Mouse (Mus musculus): ENCODE measurements around the gene Grm7.

The Grm7 gene

GRCm38 (mm10) chr6:110645411-110646361 lies at the start of gene Grm7:
Grm7 (plus strand) TSS chr6:110645581.
- no peak for DNase-seq (ENCODE audit: low read depth in 1 of 2, low spot score in 2 of 2)

GRCm38 (mm10) chr6:110645041-110645410 lies 355 bp upstream of the Grm7 start:
- no peak for DNase-seq (ENCODE audit: low read depth in 1 of 2, low spot score in 2 of 2)

- no peak for DNase-seq (ENCODE audit: low read depth in 1 of 2, low spot score in 2 of 2)
Measured at GRCm38 (mm10) chr6:110646901-110647300, 1.5 kb downstream of the Grm7 start.

DNA sequence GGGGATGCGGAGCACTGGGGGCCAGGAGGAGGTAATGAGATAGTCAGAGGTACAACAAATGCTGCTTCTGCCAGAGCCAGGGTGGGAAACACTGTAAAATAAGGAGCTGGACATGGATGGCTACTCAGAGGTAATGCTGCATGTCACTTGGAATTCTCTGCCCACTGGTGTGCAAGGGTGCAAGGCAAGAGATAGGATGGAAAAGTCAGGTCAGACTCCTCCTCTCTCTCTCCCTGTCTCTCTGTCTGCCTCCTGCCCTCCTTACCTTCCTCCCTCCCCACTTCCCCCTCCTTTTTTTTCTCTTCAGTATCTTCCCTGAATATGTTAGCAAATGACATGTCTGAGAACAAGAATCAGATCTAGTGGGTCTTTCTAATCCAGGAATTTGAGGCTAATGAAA lies 3.8 kb downstream of the Grm7 start:
- DNase-seq (ENCODE audit: low read depth in 1 of 2, low spot score in 2 of 2): no peak

DNA sequence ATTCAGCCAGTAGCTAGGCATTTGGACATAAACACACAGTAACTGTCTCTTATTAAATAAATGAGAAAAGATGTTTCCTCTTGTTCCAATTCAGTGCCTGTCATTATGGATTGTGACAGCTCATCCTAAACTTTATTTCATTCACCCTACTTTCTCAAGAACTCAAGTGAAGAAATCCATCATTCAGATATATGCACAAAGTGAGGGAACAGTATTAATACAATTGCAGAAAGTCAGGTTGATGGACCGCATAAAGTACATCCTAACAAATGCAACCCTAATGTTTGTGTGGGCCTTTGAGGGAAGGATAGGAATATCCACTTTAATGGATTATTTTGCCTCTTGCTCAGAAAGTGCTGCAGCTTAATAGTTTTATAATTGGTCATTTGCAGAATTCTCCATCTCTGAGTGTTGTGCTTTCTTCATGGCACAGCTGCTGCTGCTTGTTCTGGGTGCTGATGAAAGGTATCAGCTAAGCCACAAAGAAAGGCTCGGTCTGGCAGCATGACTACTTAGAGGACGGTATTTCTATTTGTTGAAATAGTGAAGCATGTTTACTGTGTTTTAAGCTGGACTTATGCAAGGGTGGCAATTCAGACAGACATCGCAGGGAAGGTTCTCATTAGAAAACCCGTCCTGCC lies 8.1 kb downstream of the Grm7 start:
- DNase-seq (ENCODE audit: low read depth in 1 of 2, low spot score in 2 of 2): no peak

DNA sequence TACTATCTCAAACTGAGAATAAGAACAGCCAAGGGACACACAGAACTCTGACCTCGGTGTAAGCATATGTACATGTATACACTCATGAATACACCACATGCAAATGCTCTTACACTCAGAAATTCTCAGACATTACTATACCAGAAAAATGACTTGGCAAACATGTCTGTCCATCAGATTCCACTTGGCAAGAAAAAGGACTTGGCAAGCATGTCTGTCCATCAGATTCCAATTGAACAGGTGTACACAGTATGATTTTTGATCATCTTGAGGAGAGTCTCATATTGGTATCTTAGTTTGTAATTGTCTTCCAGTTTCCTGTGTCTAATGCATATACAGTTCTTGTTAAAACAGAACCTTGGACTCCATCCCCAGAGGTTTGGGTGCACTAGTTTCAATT lies 19.1 kb downstream of the Grm7 start:
- DNase-seq (ENCODE audit: low read depth in 1 of 2, low spot score in 2 of 2): no peak

DNA sequence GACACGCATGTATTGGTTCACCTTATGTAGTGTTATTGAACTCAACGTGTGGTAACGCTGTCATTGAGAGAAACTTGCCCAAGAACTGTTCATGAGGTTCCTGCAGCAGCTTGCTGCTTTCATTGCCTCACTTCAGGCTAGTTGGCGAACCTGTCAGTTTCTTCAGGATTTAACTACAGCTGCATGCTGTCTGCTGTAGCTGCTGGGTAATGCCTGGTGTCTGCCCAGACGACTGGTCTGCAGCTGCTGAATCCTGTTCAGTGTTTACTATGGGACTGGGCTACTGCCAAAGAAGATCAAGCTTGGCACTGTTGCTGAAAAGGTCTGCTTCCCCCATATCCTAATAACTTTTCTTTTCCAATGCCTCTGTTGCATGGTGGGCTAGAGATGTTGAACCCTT lies 23.1 kb downstream of the Grm7 start:
- DNase-seq (ENCODE audit: low read depth in 1 of 2, low spot score in 2 of 2): no peak

DNA sequence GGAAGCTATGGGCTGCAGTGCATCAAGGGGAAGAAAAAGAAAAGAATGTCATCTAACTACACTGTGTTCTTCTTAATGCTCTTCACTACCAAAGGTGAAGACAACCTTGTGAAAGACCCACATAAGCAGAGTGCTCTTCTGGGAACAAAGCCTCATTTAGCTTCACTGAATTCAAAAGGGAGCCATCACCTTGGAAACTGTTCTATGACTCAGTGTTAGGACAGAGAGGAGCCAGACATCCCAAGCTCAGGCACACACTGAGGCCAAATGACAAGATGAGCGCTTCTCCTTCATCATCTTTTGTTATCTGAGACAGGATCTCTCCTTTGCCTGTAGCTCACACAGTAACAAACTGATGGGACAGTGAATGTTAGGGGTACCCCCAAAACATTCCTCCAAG lies 45.6 kb downstream of the Grm7 start:
- DNase-seq (ENCODE audit: low read depth in 1 of 2, low spot score in 2 of 2): no peak

GRCm38 (mm10) chr6:110709763-110710162 lies 64.4 kb downstream of the Grm7 start:
- DNase-seq (ENCODE audit: low read depth in 1 of 2, low spot score in 2 of 2): no peak

DNA sequence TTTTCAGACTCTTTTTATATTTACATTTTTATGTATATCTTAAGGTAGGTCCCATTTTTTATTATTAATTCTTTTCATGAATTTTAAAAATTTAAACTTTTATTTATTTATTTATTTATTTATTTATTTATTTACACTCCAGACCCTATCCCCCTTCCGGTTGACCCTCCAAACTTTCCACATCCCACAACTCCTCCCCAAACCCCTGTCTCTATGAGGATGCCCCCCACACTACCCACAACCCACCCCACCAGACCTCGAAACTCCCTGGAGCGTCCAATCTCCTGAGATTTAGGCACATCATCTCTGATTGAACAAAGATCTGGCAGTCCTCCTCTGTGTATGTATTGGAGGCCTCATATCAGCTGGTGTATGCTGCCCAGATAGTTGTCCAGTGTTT lies 69.6 kb downstream of the Grm7 start:
- DNase-seq (ENCODE audit: low read depth in 1 of 2, low spot score in 2 of 2): no peak

DNA sequence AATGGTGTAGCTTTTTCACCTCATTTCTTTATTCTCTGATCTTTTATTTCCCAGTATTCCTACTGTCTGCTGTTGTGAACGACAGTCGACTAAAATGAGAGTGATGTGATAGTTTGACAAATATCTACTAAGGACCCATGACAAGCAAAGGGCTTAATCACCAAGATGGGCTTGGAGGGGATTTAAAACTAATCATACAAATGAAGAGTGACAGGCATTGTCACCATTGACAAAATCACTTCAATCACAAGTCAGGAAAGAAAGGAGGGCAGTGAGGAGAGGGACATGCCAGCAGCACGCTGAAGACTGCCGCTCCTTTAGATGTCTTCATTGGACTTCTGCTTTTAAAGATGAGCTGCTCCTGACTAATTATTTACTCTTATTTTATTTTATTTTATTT lies 78.0 kb downstream of the Grm7 start:
- no peak for DNase-seq (ENCODE audit: low read depth in 1 of 2, low spot score in 2 of 2)

DNA sequence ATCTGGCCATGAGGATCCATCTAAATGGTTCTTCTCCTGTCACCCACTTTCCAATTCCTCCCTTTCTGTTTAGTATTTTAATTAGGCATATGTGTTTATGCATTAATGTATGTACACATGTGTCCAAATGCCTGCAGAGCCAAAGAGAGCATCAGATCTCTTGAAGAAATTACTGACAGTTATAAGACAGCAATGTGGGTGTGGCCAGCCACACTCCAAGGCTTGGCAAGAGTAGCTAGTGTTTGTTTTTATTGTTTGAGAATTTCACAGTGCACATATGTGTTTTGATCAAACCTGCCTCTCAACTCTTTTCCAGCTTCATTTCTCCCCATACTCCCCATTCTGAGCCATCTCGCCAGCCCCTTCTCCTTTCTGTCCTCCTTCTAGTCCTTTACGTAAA lies 88.5 kb downstream of the Grm7 start:
- no peak for DNase-seq (ENCODE audit: low read depth in 1 of 2, low spot score in 2 of 2)

GRCm38 (mm10) chr6:110743981-110744670 lies 98.7 kb downstream of the Grm7 start:
- DNase-seq (ENCODE audit: low read depth in 1 of 2, low spot score in 2 of 2): no peak

DNA sequence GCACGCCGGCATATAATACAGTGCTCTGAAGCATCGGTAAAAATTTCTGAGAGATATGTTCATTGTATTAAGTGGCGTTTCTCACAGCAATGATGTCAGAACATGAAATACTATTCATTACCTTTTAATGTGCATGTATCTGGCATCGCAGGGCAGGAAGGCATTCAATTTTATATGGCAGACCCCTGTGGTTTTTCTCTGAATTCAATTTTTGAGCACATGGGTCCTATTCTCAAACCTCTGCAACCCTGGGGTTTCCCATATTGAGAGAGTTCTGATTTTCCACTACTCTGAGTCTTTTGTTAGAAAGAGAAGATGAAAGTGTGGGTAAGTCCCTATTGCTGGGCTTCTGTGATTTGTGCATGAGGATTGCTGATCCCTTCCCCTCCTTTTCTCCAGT lies 110.5 kb downstream of the Grm7 start:
- no peak for DNase-seq (ENCODE audit: low read depth in 1 of 2, low spot score in 2 of 2)

DNA sequence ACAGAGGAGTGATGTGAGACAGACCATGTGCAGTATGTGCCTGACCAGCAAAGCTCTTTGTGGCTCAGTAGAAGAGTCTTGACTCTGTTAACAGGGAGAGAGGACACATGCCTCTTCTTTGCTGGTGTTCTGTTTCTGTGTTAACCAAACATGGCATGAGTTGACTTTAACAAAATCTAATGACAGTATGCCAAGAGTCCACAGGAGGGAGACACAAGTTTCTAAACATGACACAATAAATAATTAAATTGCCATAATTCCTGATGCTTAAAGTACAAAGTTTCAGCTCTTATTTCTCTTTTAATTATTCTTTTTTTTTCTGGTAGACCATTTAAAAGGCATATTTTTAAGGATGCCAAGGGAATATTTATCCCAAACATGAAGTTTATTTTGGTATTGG lies 124.2 kb downstream of the Grm7 start:
- DNase-seq (ENCODE audit: low read depth in 1 of 2, low spot score in 2 of 2): no peak

DNA sequence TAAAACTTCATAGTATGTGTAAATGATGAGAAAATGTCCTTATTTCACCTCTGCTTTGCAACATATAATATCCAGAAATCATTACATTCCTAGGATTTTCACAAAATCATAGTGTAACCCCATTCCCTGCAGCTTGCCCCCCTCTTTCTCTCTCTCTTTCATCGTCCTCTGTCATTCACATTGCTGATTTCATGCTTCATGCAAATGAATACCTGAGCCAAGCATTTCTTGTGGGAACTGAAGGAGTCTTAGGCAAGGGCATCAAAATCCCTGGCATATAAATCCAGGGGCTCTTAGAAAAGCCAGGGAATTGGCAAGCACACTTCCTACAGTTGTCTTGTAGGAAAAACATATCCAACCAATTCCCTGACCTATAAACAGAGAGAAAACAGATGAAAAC lies 127.3 kb downstream of the Grm7 start:
- DNase-seq (ENCODE audit: low read depth in 1 of 2, low spot score in 2 of 2): no peak

DNA sequence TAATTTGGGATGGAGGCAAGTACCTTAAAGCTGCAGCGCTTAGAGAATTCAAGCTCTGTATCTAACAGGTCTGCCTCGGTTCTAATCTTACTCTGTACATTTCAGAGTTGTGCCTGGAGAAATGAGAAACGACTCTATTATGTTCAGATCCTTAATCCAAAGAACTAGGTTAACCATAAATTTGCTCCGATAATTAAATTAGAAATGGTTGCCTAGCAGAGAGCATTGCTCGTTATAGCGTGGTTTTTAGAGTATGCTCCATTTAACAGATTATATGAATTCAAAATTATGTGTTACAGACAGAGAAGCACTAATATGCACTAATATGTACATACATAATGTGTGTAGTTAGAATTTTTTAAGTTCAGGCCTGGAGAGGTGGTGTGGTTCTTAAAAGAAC lies 130.7 kb downstream of the Grm7 start:
- DNase-seq (ENCODE audit: low read depth in 1 of 2, low spot score in 2 of 2): no peak

DNA sequence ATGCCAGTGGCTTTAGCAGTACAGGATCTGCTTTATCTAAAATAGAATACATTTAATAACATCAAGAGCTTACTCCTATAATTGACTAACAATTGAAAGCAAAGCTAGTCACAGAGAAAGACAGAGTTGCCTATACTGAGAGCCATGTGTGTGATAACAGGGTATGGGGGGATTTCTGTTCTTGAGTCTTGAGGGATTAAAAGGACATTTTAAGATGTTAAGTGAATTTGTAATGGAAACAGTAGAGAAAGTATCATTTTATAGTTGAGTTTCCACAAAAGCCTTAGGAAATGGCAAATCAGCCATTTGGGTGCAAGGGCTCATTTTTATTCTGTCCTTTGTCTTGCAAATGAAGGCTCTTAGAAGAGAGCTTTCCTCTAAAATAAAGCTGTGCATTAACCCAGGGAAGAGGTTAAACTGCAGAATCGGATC lies 140.1 kb downstream of the Grm7 start:
- DNase-seq (ENCODE audit: low read depth in 1 of 2, low spot score in 2 of 2): no peak

GRCm38 (mm10) chr6:110792696-110793095 lies 147.3 kb downstream of the Grm7 start:
- DNase-seq (ENCODE audit: low read depth in 1 of 2, low spot score in 2 of 2): no peak

GRCm38 (mm10) chr6:110807481-110807880 lies 162.1 kb downstream of the Grm7 start:
- no peak for DNase-seq (ENCODE audit: low read depth in 1 of 2, low spot score in 2 of 2)

- no peak for DNase-seq (ENCODE audit: low read depth in 1 of 2, low spot score in 2 of 2)
Measured at GRCm38 (mm10) chr6:110812214-110812613, 166.8 kb downstream of the Grm7 start.

- DNase-seq (ENCODE audit: low read depth in 1 of 2, low spot score in 2 of 2): no peak
Measured at GRCm38 (mm10) chr6:110818236-110818635, 172.9 kb downstream of the Grm7 start.

Data from monocyte, adult 2 months (primary cell).